ENCODE assay signal across 9 mouse cellular contexts in the genomic region with DNA sequence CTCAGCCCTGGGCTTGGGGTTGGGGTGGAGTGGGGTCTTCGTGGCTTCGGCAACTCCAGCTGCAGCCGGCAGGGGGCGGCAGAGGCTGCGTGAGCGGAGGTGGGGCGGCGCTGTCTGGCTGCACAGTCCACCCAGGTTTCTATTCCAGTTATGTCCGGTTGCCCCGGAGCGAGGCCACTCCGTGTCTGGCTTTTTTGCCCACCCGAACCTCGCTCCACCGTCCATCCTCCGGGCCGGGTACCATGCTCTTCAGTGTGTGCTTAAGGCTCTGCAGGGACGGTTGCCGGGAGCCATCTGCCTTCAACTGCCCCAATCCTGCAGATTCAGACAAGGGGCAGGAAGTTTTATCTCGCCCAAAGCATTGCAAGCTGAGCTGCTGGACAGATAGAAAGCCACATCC. TPM values are rescaled to one million over a fixed set of nuclear protein-coding genes. Genes with fewer than 3 reads are reported as not detected.
DNase-seq lines count a peak whose midpoint lies in the region; ATAC-seq and TF ChIP-seq lines count a peak whose summit lies in the region.
"Had no signal": no experiment of that assay in that cellular context is flagged by ENCODE, and none has a peak within 500 bp of the region (broad histone marks: within the 10 kb centered on the region; RNA-seq: fewer than 3 reads in every experiment).

No protein-coding gene starts in this region.

- peak; percentile 65; the same call in 1 of the 2 replicates for ATAC-seq in embryonic facial prominence, embryonic 12.5 days (ENCODE audit: insufficient number of reproducible peaks, insufficient read depth, low FRiP score, low TSS enrichment)
- peak; percentile 84 for ATAC-seq in liver, embryonic 11.5 days (replicated peaks; ENCODE audit: low FRiP score)
- ATAC-seq in monocyte, adult 5-6 weeks (replicated peaks; ENCODE audit: insufficient number of reproducible peaks, low FRiP score, low TSS enrichment, poor library complexity, severe bottlenecking) = 0 out of 2 replicates have a peak, but pooled peaks have one; percentile 35

- peak overlapping the region; percentile 57 for H3K9ac ChIP-seq in embryonic facial prominence, embryonic 12.5 days
- peak overlapping the region; percentile 57 for H3K9ac ChIP-seq in liver, embryonic 11.5 days (ENCODE audit: low read depth, low read length)

- no peaks in the 10 kb centered on the region for H3K27me3 ChIP-seq in embryonic facial prominence, embryonic 12.5 days
- no peaks in the 10 kb centered on the region for H3K27me3 ChIP-seq in kidney, adult 2 months (replicated peaks; ENCODE audit: control insufficient read depth, insufficient read depth, low read length)
- no peaks in the 10 kb centered on the region for H3K27me3 ChIP-seq in liver, embryonic 11.5 days (replicated peaks; ENCODE audit: control insufficient read depth, insufficient read depth, low read length)
- no peaks in the 10 kb centered on the region for H3K27me3 ChIP-seq in splenic B cell, adult 2 months (ENCODE audit: control insufficient read depth, insufficient read depth, low read length, poor library complexity, severe bottlenecking)

- no peak for TF ChIP-seq POLR2A in kidney, adult 2 months (IDR thresholded peaks at IDR 0.05; ENCODE audit: low read depth, low read length)

- peak; percentile 69 for TF ChIP-seq CTCF in kidney, adult 2 months (conservative IDR thresholded peaks at IDR 0.05; ENCODE audit: insufficient read depth, insufficient read length, low read depth, low read length)

- no peaks in the 10 kb centered on the region for H3K4me1 ChIP-seq in embryonic facial prominence, embryonic 12.5 days
- no peaks in the 10 kb centered on the region for H3K4me1 ChIP-seq in kidney, adult 2 months (ENCODE audit: control insufficient read depth, insufficient read depth, low read length)
- no peaks in the 10 kb centered on the region for H3K4me1 ChIP-seq in liver, embryonic 11.5 days (replicated peaks; ENCODE audit: control insufficient read depth, insufficient read depth, low read length)

- under 1% methylated on average over 20 of the region's 20 CpGs for WGBS in embryonic facial prominence, embryonic 12.5 days
- WGBS in kidney, adult 2 months = under 1% methylated on average over 20 of the region's 20 CpGs
- WGBS in liver, embryonic 11.5 days = 1% methylated on average over 20 of the region's 20 CpGs

- peak overlapping the region; percentile 58 for H3K4me2 ChIP-seq in embryonic facial prominence, embryonic 12.5 days (replicated peaks)
- peak overlapping the region; percentile 69 for H3K4me2 ChIP-seq in liver, embryonic 11.5 days

- H3K4me3 ChIP-seq in embryonic facial prominence, embryonic 12.5 days = peak overlapping the region; percentile 39
- peak overlapping the region; percentile 43; the same call in 1 of the 2 replicates for H3K4me3 ChIP-seq in kidney, adult 2 months (ENCODE audit: insufficient read depth, low read depth, low read length)
- H3K4me3 ChIP-seq in liver, embryonic 11.5 days (ENCODE audit: low read depth, low read length) = peak overlapping the region; percentile 46

- peak; percentile 78 for DNase-seq in 3134 (ENCODE audit: extremely low read depth, insufficient read length, low spot score)
- DNase-seq in adrenal gland, postnatal 25 days = peak; percentile 71
- DNase-seq in heart, adult 8-10 months (ENCODE audit: low spot score) = peak; percentile 10
- peak; percentile 34 for DNase-seq in kidney, adult 2 months
- DNase-seq in liver, embryonic 11.5 days (ENCODE audit: low spot score) = peak; percentile 80
- DNase-seq in splenic B cell, adult 2 months (ENCODE audit: low read depth, low spot score) = peak; percentile 22

- H3K9me3 ChIP-seq in embryonic facial prominence, embryonic 12.5 days = no peaks in the 10 kb centered on the region
- no peaks in the 10 kb centered on the region for H3K9me3 ChIP-seq in liver, embryonic 11.5 days (ENCODE audit: control insufficient read depth, low read length)

- H3K27ac ChIP-seq in embryonic facial prominence, embryonic 12.5 days = no peak overlapping the region
- H3K27ac ChIP-seq in kidney, adult 2 months (ENCODE audit: insufficient read depth, low read depth, low read length) = no peak overlapping the region
- H3K27ac ChIP-seq in liver, embryonic 11.5 days (ENCODE audit: low read depth, low read length) = no peak overlapping the region

- H3K36me3 ChIP-seq in embryonic facial prominence, embryonic 12.5 days = no peaks in the 10 kb centered on the region
- H3K36me3 ChIP-seq in kidney, adult 2 months (ENCODE audit: control insufficient read depth, insufficient read depth, low read length) = no peaks in the 10 kb centered on the region
- H3K36me3 ChIP-seq in liver, embryonic 11.5 days (ENCODE audit: control insufficient read depth, insufficient read depth, low read length) = no peaks in the 10 kb centered on the region
- no peaks in the 10 kb centered on the region for H3K36me3 ChIP-seq in splenic B cell, adult 2 months (ENCODE audit: control insufficient read depth, insufficient read depth, low read length, poor library complexity, severe bottlenecking)
- H3K36me3 ChIP-seq: G1E had no signal

RNA-seq across cellular contexts. Expression of a gene that starts 36.3 kb away (rescaled TPM):
- total RNA-seq in adrenal gland, postnatal 25 days (2021) = not detected in 2 replicates
- polyA plus RNA-seq in embryonic facial prominence, embryonic 12.5 days (2016; fragmentation: Nextera tagmentation; extraction: Ambion mirVana) = not detected in 2 replicates
- not detected for total RNA-seq in heart, adult 8-10 months (2022)
- polyA plus RNA-seq in kidney, adult 2 months (2012; rRNA removed) = not detected in 2 replicates
- not detected in 2 replicates for polyA plus RNA-seq in liver, embryonic 11.5 days (2014; fragmentation: Nextera tagmentation; extraction: Ambion mirVana)
- total RNA-seq in monocyte, adult 5-6 weeks (2017) = not detected in 3 replicates
- polyA plus RNA-seq: G1E had no signal

Comparison
In these comparisons a context has a peak if more than half of its experiments do, and no peak if none do; other contexts are left out.
1. DNase-seq: peak in every context shown above with its lines; median percentile 80 in liver, embryonic 11.5 days; 78 in 3134; 71 in adrenal gland, postnatal 25 days; 34 in kidney, adult 2 months; 22 in splenic B cell, adult 2 months; 10 in heart, adult 8-10 months.